Mouse (Mus musculus) ES-CJ7 (cell line): ENCODE measurements around the gene Il31ra.
"Not testable (repeated sequence)": the region's sequence is repeated elsewhere in the genome, so short reads cannot be mapped to it uniquely, and the experiment has no call there.

Experiments used
- DNase-seq: peaks from one replicate; pipeline ENCODE4 v3.0.0; 2011; ENCODE audit warnings: low read depth, low spot score

Gene Il31ra

GRCm38 (mm10) chr13:112594260-112594659, at the start of gene Il31ra:
Il31ra (minus strand) TSS chr13:112594360.
- not testable (repeated sequence) for DNase-seq

DNA sequence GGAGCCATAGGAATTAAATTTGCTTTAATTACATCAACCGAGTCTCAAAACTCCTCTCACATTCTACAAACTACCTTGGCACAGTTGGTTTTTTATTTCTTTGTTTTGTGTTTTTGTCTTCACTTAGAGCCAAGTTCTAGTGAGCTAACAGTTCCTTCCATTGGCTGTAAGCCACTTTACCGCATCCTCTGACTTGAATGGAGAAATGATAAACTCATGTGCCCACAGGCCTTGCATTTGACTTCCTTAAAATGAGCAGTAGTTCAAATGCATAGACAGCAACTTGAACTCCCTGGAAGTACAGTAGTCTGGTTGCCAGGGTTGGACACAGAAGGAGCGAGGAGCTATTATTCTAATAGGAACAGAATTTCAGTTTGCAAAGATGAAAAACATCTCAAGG, 48.7 kb upstream of the Il31ra start:
- no peak for DNase-seq

DNA sequence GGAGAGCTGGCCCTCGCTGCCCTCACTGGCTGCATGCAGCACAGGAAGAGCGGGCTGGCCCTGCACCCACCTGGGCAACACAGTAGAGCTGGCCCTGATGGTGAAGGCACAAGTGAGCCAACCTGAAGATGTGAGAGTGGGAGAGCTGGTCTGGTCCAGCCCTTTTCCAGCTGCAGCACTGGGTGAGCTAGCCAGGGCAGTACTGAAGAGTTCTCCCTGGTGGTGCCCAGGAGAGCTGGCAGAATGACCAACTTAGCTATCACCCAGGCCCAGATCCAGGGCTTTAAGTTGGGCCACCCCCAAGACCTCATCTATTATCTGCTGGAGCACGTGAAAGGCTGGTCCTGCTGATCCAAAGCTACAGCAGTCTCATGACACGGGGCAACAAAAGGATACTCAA, 45.0 kb upstream of the Il31ra start:
- DNase-seq: no peak

- DNase-seq: no peak
Measured at GRCm38 (mm10) chr13:112636498-112636897, 42.3 kb upstream of the Il31ra start.

DNA sequence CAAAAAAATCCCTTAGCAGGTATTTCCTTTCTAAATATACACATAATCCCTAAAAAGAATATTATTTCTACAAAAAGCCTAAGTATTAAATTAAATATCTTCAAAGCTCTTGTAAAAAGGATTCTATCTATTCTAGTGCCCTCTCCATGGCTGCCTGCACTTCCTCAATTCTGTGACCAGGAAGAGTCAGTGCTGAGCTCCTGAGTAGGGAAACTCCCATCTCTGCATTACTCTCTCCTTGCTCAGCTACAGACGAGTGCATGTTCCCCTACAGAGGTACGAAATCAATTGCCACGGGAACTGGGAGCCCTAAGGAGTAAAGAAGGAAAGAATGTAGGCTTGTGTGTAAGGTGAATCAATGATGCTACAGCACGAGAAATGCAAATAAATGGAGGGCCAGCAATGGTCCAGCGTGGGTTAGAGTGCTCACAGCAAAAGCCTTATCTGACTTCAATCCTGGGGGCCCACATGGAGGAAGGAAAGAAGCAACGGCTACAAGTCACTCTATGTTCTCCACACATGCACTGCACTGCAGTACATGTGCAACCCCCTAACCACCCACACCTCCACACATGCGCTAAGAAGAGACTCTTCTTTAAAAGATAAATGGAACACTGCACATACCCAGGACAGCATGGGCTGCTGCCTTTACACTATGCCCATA, 41.1 kb upstream of the Il31ra start:
- no peak for DNase-seq

DNA sequence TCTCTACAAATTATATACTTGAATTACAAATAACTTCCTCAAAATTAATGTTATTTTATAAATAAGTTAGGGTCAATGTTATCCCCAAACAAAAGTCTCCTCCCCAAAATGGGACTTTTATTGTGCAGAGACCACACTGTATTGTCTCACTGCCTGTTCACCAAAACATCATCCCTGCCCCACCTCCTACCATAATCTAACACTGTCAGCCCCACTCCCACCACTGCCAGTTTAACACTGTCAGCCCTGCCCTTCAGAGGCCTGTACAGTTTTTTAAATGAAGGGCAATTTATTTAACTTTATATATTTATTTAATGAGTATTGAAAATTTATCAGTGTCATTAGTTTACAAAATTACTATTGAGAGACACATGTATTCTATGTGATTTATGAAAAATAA, 31.4 kb upstream of the Il31ra start:
- DNase-seq: no peak

- DNase-seq: no peak
Measured at GRCm38 (mm10) chr13:112624622-112625021, 30.5 kb upstream of the Il31ra start.

GRCm38 (mm10) chr13:112623656-112624055, 29.5 kb upstream of the Il31ra start:
- DNase-seq: no peak

- no peak for DNase-seq
Measured at GRCm38 (mm10) chr13:112621592-112621991, 27.4 kb upstream of the Il31ra start.

GRCm38 (mm10) chr13:112608606-112609005, 14.4 kb upstream of the Il31ra start:
- no peak for DNase-seq

GRCm38 (mm10) chr13:112604411-112604810, 10.3 kb upstream of the Il31ra start:
- DNase-seq: no peak

DNA sequence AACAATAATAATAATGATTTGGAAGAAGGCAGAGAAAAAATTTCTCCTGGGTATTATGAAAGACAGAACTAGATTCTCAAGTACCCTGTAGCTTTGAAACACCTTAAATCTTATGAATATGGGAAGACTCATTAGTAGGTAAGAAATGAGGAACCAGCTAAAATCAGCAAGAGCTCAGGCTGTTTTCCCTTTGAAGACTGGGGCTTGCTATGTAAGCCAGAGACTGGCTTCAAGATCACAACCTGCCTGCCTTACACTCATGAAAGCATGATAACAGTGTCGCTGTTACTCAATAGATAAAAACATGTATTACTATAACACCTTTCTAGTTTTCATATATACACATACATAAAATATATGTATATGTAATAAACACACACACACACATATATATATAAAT, 9.7 kb upstream of the Il31ra start:
- DNase-seq: no peak

DNA sequence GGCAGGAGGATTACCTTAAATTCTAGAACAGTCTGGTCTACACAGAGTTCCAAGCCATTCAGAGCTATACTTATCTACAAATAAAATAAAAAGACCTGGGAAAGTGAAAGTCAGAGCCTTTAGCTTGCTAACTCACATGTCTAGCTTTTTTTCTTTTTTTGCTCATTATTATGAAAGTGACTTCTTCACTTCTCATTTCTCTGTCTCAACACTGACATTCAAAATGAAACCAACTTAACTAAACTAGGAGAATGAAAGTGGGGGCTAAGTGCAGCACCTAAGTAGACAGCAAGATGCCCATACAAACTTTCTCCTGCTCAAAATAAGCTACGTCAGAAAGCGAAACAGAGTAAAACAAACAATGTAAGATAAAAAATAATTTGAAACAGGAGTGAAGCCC, 8.4 kb upstream of the Il31ra start:
- DNase-seq: no peak

GRCm38 (mm10) chr13:112590254-112590653, 3.9 kb downstream of the Il31ra start:
- DNase-seq: no peak

GRCm38 (mm10) chr13:112589625-112590024, 4.5 kb downstream of the Il31ra start:
- no peak for DNase-seq

- DNase-seq: no peak
Measured at GRCm38 (mm10) chr13:112584556-112585237, 9.5 kb downstream of the Il31ra start.

DNA sequence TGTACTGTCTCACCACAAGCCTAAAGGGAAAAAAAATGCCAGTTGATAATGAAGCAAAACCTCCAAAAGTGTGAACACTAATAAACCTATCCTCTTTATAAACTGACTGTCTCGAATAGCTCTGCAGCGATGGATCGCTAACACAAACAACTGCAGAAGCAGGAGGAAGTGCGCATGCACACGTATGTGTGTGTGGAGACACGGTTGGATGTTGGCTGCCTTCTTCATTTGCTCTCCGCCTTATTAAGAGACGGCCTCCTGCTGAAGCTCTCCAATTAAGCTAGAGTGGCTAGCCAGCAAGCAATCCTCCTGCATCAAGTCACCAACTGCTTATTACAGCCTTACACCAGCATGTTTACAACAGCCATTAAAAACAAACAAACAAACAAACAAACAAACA, 11.9 kb downstream of the Il31ra start:
- DNase-seq: no peak

DNA sequence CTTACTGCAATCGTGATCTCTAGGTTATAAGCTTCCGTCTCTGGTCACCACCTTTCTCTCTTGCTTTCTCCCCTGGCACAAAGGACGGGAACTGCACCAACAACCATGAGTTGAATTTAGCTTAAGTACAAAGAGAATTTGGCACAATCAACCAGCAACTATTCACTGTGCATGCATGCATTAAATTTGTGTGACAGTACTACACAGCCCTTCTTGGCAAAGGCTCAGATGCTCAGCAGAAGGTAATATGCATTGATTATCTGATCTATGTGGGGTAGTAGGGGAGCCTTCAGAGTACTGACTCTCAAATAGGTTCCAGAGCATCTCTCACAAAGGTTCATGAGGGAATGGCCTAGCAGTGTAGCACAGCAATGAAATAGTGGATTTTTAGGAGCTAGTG, 12.4 kb downstream of the Il31ra start:
- no peak for DNase-seq

DNA sequence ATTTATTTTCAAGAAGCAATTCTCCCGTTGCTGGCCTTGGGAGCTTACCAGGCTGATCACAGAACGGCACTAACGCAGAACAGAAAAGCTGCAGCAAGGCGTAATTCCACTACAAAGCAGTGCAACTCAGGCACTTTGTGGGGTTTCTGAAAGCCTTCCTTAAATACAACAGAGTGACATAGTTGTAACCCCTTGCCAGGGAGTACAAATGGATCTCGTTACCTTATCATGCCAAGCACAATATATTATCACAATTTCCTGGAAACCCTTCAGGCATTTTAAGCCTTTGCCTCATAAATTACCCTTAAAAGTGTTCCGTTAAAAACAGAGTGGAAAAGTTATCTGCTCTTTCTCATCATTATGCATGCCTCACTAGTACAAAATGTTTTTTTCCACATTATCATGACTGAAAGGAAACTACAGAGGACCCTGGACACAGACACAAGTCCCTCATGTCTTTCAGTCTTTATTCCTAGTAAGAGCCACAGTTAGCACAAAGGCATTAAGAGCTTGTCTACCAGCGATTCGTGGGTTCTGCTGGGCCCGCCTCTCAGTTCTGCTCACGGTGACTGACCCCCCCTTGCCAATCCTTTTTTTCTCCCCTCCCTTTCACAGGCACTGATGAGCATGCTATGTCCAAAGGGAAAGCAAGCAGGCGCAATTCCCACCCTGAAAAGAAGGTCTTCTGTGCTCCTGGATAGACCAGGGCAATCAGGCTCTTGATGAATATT, 13.4 kb downstream of the Il31ra start:
- no peak for DNase-seq

DNA sequence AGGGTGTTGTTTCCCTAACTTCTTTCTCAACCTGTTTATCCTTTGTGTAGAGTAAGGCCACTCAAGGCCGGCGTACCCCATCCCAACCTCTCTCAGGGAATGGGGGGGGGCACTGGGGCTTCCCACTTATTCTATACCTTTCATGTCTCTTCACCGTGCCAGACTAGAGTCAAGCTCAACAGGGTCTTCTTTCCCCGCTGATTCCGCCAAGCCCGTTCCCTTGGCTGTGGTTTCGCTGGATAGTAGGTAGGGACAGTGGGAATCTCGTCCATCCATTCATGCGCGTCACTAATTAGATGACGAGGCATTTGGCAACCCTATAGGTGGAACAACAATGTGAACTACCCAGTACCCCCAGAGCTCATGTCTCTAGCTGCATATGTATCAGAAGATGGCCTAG, 16.1 kb downstream of the Il31ra start:
- DNase-seq: not testable (repeated sequence)

DNA sequence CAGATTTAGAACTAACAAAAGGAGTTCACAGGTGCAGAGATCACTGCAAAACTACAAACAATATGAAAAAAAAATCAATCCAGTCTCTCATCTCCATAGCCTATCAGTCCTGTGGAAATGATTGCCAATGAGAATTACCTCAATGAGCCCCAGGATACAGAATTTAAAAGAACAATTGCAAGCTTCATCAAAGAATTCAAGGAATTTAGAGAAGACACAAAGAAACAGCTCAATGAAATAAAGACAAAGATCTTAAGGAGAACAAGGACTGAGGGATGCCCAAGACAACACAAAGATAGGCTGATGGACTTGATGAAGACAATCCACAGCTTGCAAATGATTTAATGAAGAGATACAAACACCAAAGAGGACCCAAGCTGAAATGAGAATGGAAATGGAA, 20.4 kb downstream of the Il31ra start:
- DNase-seq: no peak

DNA sequence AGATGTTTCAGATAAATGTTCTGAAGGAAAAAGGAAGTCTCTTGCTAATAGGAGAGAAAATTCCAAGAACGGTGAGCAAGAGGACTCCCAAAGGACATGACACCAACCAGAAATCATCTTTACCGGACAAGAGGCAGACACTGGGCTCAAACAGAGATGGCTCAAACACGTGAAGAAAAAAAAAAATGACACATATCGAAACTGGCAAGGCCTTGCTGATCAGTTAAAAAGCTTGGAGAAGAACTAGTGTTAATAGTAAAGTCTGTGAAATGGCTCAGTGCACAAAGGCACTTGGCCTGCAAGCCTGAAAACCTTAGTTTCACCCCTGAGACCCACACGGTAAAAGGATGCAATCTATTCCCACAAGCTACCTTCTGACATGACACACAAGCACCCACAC, 23.4 kb downstream of the Il31ra start:
- no peak for DNase-seq

- no peak for DNase-seq
Measured at GRCm38 (mm10) chr13:112569606-112570005, 24.6 kb downstream of the Il31ra start.
